In genomic region chr9:61911300-61912128, GRCm38 (mm10) we compare ENCODE assay signal across 16 mouse cellular contexts. TPM values are rescaled to one million over a fixed set of nuclear protein-coding genes. Genes with fewer than 3 reads are reported as not detected.
DNase-seq lines count a peak whose midpoint lies in the region; ATAC-seq lines count a peak whose summit lies in the region.
"Had no signal": no experiment of that assay in that cellular context is flagged by ENCODE, and none has a peak within 500 bp of the region (broad histone marks: within the 10 kb centered on the region; RNA-seq: fewer than 3 reads in every experiment).

No protein-coding gene starts in this region.

- H3K9ac ChIP-seq in forebrain, embryonic 13.5 days, result no peak overlapping the region
- H3K9ac ChIP-seq in liver, embryonic 15.5 days, result peak overlapping the region; percentile 76; the same call in 1 of the 2 replicates
- no peak overlapping the region for H3K9ac ChIP-seq in neural tube, embryonic 15.5 days (replicated peaks)
- H3K9ac ChIP-seq: limb, embryonic 15.5 days; neural tube, embryonic 12.5 days had no signal

- no peak for ATAC-seq in forebrain, embryonic 13.5 days
- no peak for ATAC-seq in liver, embryonic 15.5 days (ENCODE audit: insufficient read depth)
- no peak for ATAC-seq in neural tube, embryonic 15.5 days (ENCODE audit: low FRiP score)

- no peaks in the 10 kb centered on the region for H3K27me3 ChIP-seq in forebrain, embryonic 10.5 days (ENCODE audit: poor library complexity, severe bottlenecking)
- H3K27me3 ChIP-seq in forebrain, embryonic 13.5 days, result no peaks in the 10 kb centered on the region
- no peaks in the 10 kb centered on the region for H3K27me3 ChIP-seq in liver, embryonic 15.5 days
- H3K27me3 ChIP-seq in neural tube, embryonic 15.5 days (replicated peaks), result no peaks in the 10 kb centered on the region
- H3K27me3 ChIP-seq: limb, embryonic 15.5 days; neural tube, embryonic 12.5 days had no signal

- 47% methylated on average over 6 of the region's 6 CpGs for WGBS in forebrain, embryonic 10.5 days
- WGBS in forebrain, embryonic 13.5 days, result 60% methylated on average over 6 of the region's 6 CpGs
- 24% methylated on average over 6 of the region's 6 CpGs for WGBS in liver, embryonic 15.5 days (ENCODE audit: insufficient replicate concordance)
- WGBS in neural tube, embryonic 15.5 days, result 57% methylated on average over 6 of the region's 6 CpGs

- peaks cover 33% of the 10 kb centered on the region for H3K4me1 ChIP-seq in forebrain, embryonic 10.5 days
- peaks cover 36% of the 10 kb centered on the region for H3K4me1 ChIP-seq in forebrain, embryonic 13.5 days
- peaks cover 65% of the 10 kb centered on the region for H3K4me1 ChIP-seq in liver, embryonic 15.5 days (replicated peaks)
- peaks cover 21% of the 10 kb centered on the region for H3K4me1 ChIP-seq in neural tube, embryonic 15.5 days

- no peak for DNase-seq in forebrain, embryonic 10.5 days (ENCODE audit: extremely low spot score, low spot score)
- peak; percentile 34 for DNase-seq in 416B (ENCODE audit: low read depth)
- peak; percentile 30 for DNase-seq in R1 (ENCODE audit: low read depth, low spot score)
- no peak for DNase-seq in layer of hippocampus, adult 9-10 months (ENCODE audit: low spot score)
- no peak for DNase-seq in lung, adult 18-20 months
- DNase-seq: cerebellum, adult 2 months; gastrocnemius, adult 2 months; kidney, adult 8-10 months; layer of hippocampus, postnatal 36 days; right cerebral cortex, postnatal 14 days had no signal

- H3K4me2 ChIP-seq in forebrain, embryonic 13.5 days, result no peak overlapping the region
- H3K4me2 ChIP-seq in liver, embryonic 15.5 days, result peak overlapping the region; percentile 93
- no peak overlapping the region for H3K4me2 ChIP-seq in neural tube, embryonic 15.5 days
- H3K4me2 ChIP-seq: limb, embryonic 15.5 days had no signal

- peak overlapping the region; percentile 10; the same call in 1 of the 2 replicates for H3K4me3 ChIP-seq in forebrain, embryonic 10.5 days
- H3K4me3 ChIP-seq in forebrain, embryonic 13.5 days, result no peak overlapping the region
- H3K4me3 ChIP-seq in liver, embryonic 15.5 days (replicated peaks), result no peak overlapping the region; the same call in 1 of the 2 replicates
- H3K4me3 ChIP-seq in neural tube, embryonic 15.5 days (replicated peaks), result no peak overlapping the region
- H3K4me3 ChIP-seq: gastrocnemius, adult 2 months; hindbrain, embryonic 10.5 days; limb, embryonic 15.5 days; neural tube, embryonic 12.5 days had no signal

- peaks cover 54% of the 10 kb centered on the region for H3K36me3 ChIP-seq in forebrain, embryonic 10.5 days (replicated peaks)
- H3K36me3 ChIP-seq in forebrain, embryonic 13.5 days (ENCODE audit: poor library complexity, severe bottlenecking), result peaks cover 28% of the 10 kb centered on the region
- peaks cover 32% of the 10 kb centered on the region for H3K36me3 ChIP-seq in liver, embryonic 15.5 days (replicated peaks)
- peaks cover 23% of the 10 kb centered on the region for H3K36me3 ChIP-seq in neural tube, embryonic 15.5 days

- no peaks in the 10 kb centered on the region for H3K9me3 ChIP-seq in forebrain, embryonic 10.5 days
- no peaks in the 10 kb centered on the region for H3K9me3 ChIP-seq in forebrain, embryonic 13.5 days (replicated peaks)
- no peaks in the 10 kb centered on the region for H3K9me3 ChIP-seq in liver, embryonic 15.5 days (replicated peaks)
- H3K9me3 ChIP-seq in neural tube, embryonic 15.5 days (replicated peaks), result no peaks in the 10 kb centered on the region
- H3K9me3 ChIP-seq: hindbrain, embryonic 10.5 days; limb, embryonic 15.5 days; neural tube, embryonic 12.5 days had no signal

- H3K27ac ChIP-seq in forebrain, embryonic 10.5 days, result 0 out of 2 replicates have a peak overlapping the region, but pooled peaks have one; percentile 16
- no peak overlapping the region for H3K27ac ChIP-seq in forebrain, embryonic 13.5 days
- H3K27ac ChIP-seq in liver, embryonic 15.5 days (replicated peaks), result peak overlapping the region; percentile 96; the same call in 1 of the 2 replicates
- H3K27ac ChIP-seq in neural tube, embryonic 15.5 days (replicated peaks), result no peak overlapping the region
- H3K27ac ChIP-seq: gastrocnemius, adult 2 months; hindbrain, embryonic 10.5 days; limb, embryonic 15.5 days; neural tube, embryonic 12.5 days had no signal

RNA-seq across cellular contexts. Expression of gene Rplp1, which starts 2.8 kb away (rescaled TPM):
- polyA plus RNA-seq in forebrain, embryonic 10.5 days (2016; fragmentation: Nextera tagmentation; extraction: Ambion mirVana), result 1,247 and 1,263 TPM in 2 replicates
- 981 and 1,035 TPM in 2 replicates for polyA plus RNA-seq in forebrain, embryonic 13.5 days (2015; fragmentation: Nextera tagmentation; extraction: Ambion mirVana)
- polyA plus RNA-seq in liver, embryonic 15.5 days (2015; fragmentation: Nextera tagmentation; extraction: Ambion mirVana), result 831 and 882 TPM in 2 replicates
- polyA plus RNA-seq in neural tube, embryonic 15.5 days (2015; fragmentation: Nextera tagmentation; extraction: Ambion mirVana), result 998 and 1,098 TPM in 2 replicates

RNA-seq across cellular contexts. Expression of gene Kif23, which starts 35.1 kb away (rescaled TPM):
- 132 and 135 TPM in 2 replicates for polyA plus RNA-seq in forebrain, embryonic 10.5 days (2016; fragmentation: Nextera tagmentation; extraction: Ambion mirVana)
- polyA plus RNA-seq in forebrain, embryonic 13.5 days (2015; fragmentation: Nextera tagmentation; extraction: Ambion mirVana), result 72.7 and 85.0 TPM in 2 replicates
- 66.2 and 66.9 TPM in 2 replicates for polyA plus RNA-seq in liver, embryonic 15.5 days (2015; fragmentation: Nextera tagmentation; extraction: Ambion mirVana)
- 12.3 and 33.6 TPM in 2 replicates for polyA plus RNA-seq in neural tube, embryonic 15.5 days (2015; fragmentation: Nextera tagmentation; extraction: Ambion mirVana)

Comparison
In these comparisons a context has a peak if more than half of its experiments do, and no peak if none do; other contexts are left out.
1. H3K27ac ChIP-seq: peak in forebrain, embryonic 10.5 days (single experiment) and liver, embryonic 15.5 days (single experiment); none in forebrain, embryonic 13.5 days (single experiment) and neural tube, embryonic 15.5 days (single experiment).
2. DNase-seq: peak in 416B (single experiment) and R1 (single experiment); none in forebrain, embryonic 10.5 days (single experiment), layer of hippocampus, adult 9-10 months (single experiment) and lung, adult 18-20 months (0 of 2).